Mouse (Mus musculus): ENCODE data around the gene Fut7.

DNA sequence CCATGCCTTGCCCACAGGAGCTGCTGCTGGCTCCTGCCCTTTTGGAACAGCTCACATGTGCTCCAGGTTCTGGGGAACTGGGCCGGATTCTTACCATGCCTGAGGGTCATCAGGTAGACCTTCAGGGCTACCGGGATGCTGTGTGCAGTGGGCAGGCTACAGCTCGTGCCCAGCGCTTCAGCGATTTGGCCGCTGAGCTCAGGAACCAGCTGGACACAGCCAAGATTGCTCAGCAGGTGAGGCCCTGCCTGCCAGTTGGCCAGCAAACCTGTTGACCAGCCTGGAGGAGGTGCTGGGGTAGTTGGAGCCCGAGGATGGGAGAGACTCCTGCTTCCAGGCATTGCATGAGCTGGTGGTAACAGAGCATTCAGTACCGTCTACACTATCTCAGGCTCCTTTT is 11.2 kb downstream of the Fut7 start:
- TF ChIP-seq USF2 (conservative IDR thresholded peaks at IDR 0.05; ENCODE audit: low read depth, low read length) (no peak), ZMIZ1 (IDR thresholded peaks at IDR 0.05; ENCODE audit: low read depth, low read length) (no peak)

Data from CH12.LX (cell line).